Mouse (Mus musculus): ENCODE results near the gene Slc38a7. TPM values are rescaled to one million over a fixed set of nuclear protein-coding genes. Genes with fewer than 3 reads are reported as not detected.
"Not testable (repeated sequence)": the region's sequence is repeated elsewhere in the genome, so short reads cannot be mapped to it uniquely, and the experiment has no call there.

The Slc38a7 gene
- total RNA-seq, 4 experiments from 2014 or later, result 29.0 to 32.8 (median 29.8) TPM

GRCm38 (mm10) chr8:95807861-95808260 is 45.5 kb downstream of the Slc38a7 start:
- peak; percentile 95 to 96 for DNase-seq (ENCODE audit: low spot score in 2 of 2)

GRCm38 (mm10) chr8:95807331-95807843 is 46.0 kb downstream of the Slc38a7 start, which contains the start of gene Cnot1:
TSS of gene Cnot1 (minus strand) at chr8:95807464.
- DNase-seq (ENCODE audit: low spot score in 2 of 2), result peak; percentile 98 to 99

- DNase-seq (ENCODE audit: low spot score in 2 of 2), result no peak
These were observed 46.7 kb downstream of the Slc38a7 start for GRCm38 (mm10) chr8:95806461-95807191.

GRCm38 (mm10) chr8:95805482-95805881 is 47.9 kb downstream of the Slc38a7 start:
- no peak for DNase-seq (ENCODE audit: low spot score in 2 of 2)

DNA sequence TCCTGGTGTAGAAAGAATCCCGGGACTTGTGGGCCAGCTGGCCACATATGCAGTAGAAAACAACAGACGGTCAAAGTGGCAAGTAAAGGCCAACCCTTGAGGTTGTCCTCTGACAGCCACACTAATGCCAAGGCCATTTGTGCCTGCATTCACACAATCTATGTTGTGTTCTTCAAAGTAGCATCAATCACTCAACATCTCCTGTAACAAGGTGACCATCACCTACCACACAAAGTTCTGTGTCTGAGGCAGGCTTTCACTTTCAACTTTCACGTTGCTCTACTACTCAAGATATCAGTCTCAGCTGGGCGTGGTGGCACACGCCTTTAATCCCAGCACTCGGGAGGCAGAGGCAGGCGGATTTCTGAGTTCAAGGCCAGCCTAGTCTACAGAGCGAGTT is 51.1 kb downstream of the Slc38a7 start:
- DNase-seq (ENCODE audit: low spot score in 2 of 2), result no peak

GRCm38 (mm10) chr8:95801476-95802064 is 51.8 kb downstream of the Slc38a7 start:
- DNase-seq (ENCODE audit: low spot score in 2 of 2), result no peak

DNA sequence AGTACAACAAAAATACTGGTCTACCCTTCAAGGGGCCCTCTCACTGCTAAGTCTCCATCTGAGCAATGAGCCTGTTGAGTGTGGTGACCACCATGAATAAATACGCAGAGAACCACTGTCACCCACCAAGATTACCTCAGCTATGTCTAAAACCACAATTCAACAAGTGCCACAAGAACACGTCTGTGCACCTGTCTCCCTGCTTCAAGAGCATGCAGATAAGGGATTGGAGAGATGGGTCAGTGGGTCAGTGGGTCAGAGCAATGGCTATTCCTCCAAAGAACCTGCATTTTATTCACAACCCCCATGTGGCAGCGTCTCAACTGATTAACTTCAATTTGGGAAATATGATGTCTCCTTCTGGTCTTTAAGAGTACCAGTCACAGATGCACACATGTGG is 53.0 kb downstream of the Slc38a7 start:
- DNase-seq (ENCODE audit: low spot score in 2 of 2), result no peak

GRCm38 (mm10) chr8:95799891-95800290 is 53.4 kb downstream of the Slc38a7 start:
- no peak for DNase-seq (ENCODE audit: low spot score in 2 of 2)

DNA sequence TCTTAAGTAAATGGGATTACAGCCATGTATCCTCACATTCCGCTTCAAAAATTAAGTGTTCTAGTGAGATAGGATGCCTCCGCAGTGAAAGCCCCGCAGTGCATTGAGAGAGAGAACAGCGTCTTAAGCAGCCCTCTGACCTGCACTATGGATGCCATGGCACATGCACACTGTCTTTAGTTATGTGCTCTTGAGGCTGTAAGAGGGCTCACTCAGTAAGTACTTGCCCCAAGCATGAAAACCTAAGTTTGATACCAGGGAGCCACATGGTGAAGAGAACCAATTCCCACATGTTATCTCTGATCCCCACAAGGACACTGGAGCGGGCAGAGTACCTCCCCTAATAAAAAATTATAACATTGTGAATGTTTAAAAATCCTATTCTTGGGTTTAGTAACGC is 54.2 kb downstream of the Slc38a7 start:
- DNase-seq (ENCODE audit: low spot score in 2 of 2), result no peak

DNA sequence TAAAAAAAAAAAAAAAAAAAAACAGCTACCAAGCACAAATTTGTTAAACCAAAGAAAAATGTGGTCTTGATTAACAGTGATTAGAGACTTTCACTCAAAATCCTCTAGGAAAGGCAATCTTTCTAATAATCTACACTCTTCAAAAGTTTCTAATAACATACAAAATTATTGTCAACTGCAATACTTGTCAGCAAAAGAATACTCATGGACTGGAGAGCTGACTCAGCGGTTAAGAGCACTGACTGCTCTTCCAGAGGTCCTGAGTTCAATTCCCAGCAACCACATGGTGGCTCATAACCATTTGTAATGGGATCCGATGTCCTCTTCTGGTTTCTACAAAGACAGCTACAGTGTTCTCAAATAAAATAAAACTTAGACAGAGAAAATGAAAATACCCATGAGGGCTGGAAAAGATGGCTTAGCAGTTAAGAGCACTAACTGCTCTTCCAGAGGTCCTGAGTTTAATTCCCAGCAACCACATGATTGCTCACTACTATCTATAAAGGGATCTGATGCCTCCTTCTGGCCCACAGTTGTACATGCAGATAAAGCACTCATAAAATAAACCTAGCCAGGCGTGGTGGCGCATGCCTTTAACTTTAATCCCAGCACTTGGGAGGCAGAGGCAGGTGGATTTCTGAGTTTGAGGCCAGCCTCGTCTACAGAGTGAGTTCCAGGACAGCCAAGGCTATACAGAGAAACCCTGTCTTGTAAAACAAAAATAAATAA is 57.8 kb downstream of the Slc38a7 start:
- not testable (repeated sequence) for DNase-seq (ENCODE audit: low spot score in 2 of 2)

Other genes starting within 250 kb of the Slc38a7 start
- 1 to 10 TPM; 1.8 to 3.4 (median 2.5) TPM for gene Gins3, start 220.1 kb downstream of the Slc38a7 start, total RNA-seq (2022)
- gene Ndrg4, start 176.6 kb downstream of the Slc38a7 start, total RNA-seq (2022), result 1,000 to 10,000 TPM; 1,272 to 1,518 (median 1,383) TPM
- gene Setd6, start 137.7 kb downstream of the Slc38a7 start, total RNA-seq (2022), result 10 to 100 TPM; 18.7 to 27.8 (median 23.9) TPM
- gene Cnot1, start 46.1 kb downstream of the Slc38a7 start, total RNA-seq (2022), result 100 to 1,000 TPM; 116 to 162 (median 145) TPM
- gene Sap18b, start 28.2 kb downstream of the Slc38a7 start, total RNA-seq (2022), result 100 to 1,000 TPM in 2 of 4 experiments, 10 to 100 TPM in 2; 63.0 to 115 (median 93.6) TPM
- gene Got2, start 35.0 kb upstream of the Slc38a7 start, total RNA-seq (2022), result 100 to 1,000 TPM; 224 to 240 (median 236) TPM